Mouse (Mus musculus) heart, adult 9 months (tissue): Measurements from ENCODE around the gene Gm11541.
"Not testable (repeated sequence)": the region's sequence is repeated elsewhere in the genome, so short reads cannot be mapped to it uniquely, and the experiment has no call there.

Source experiments
- DNase-seq, 2 experiments: peaks; one replicate each; pipeline ENCODE4 v3.0.0; 2022; ENCODE audit warnings: low spot score in 2 of 2

The Gm11541 gene

GRCm38 (mm10) chr11:94697703-94698464 lies 6.4 kb downstream of the Gm11541 start:
- no peak for DNase-seq

GRCm38 (mm10) chr11:94697140-94697539 lies 7.2 kb downstream of the Gm11541 start:
- DNase-seq, result no peak

GRCm38 (mm10) chr11:94695508-94695907 lies 8.8 kb downstream of the Gm11541 start:
- no peak for DNase-seq

GRCm38 (mm10) chr11:94692502-94692901 lies 11.8 kb downstream of the Gm11541 start:
- not testable (repeated sequence) for DNase-seq

GRCm38 (mm10) chr11:94687178-94687577 lies 17.1 kb downstream of the Gm11541 start:
- DNase-seq, result peak in 1 of 2 experiments; percentile 20

- no peak for DNase-seq
Measured at GRCm38 (mm10) chr11:94682427-94682826, 21.9 kb downstream of the Gm11541 start.

- peak in 1 of 2 experiments; percentile 17 for DNase-seq
Measured at GRCm38 (mm10) chr11:94681640-94682039, 22.7 kb downstream of the Gm11541 start.

GRCm38 (mm10) chr11:94680639-94681038 lies 23.7 kb downstream of the Gm11541 start:
- no peak for DNase-seq

GRCm38 (mm10) chr11:94677607-94678145 lies 26.6 kb downstream of the Gm11541 start:
- no peak for DNase-seq

GRCm38 (mm10) chr11:94676754-94677606 lies 27.3 kb downstream of the Gm11541 start, which contains the start of gene Xylt2:
Gene Xylt2 (minus strand): TSS chr11:94677515.
- peak; percentile 92 for DNase-seq

GRCm38 (mm10) chr11:94676308-94676707 lies 28.0 kb downstream of the Gm11541 start:
- DNase-seq, result no peak

GRCm38 (mm10) chr11:94675446-94675845 lies 28.9 kb downstream of the Gm11541 start:
- no peak for DNase-seq

GRCm38 (mm10) chr11:94674984-94675383 lies 29.3 kb downstream of the Gm11541 start:
- no peak for DNase-seq

GRCm38 (mm10) chr11:94665281-94665680 lies 39.0 kb downstream of the Gm11541 start:
- no peak for DNase-seq

- DNase-seq, result no peak
Measured at GRCm38 (mm10) chr11:94661344-94661743, 43.0 kb downstream of the Gm11541 start.

- peak; percentile 82 to 88 for DNase-seq
Measured at GRCm38 (mm10) chr11:94653663-94654436, 50.4 kb downstream of the Gm11541 start, which contains the start of the genes Mrpl27 and Eme1. Gene Mrpl27 (plus strand): TSS chr11:94653767. Gene Eme1 (minus strand): TSS chr11:94653964.

GRCm38 (mm10) chr11:94652973-94653372 lies 51.3 kb downstream of the Gm11541 start:
- no peak for DNase-seq

- not testable (repeated sequence) for DNase-seq
Measured at GRCm38 (mm10) chr11:94651241-94651640, 53.1 kb downstream of the Gm11541 start.

GRCm38 (mm10) chr11:94646457-94646856 lies 57.8 kb downstream of the Gm11541 start:
- DNase-seq, result no peak
